Mouse (Mus musculus) adrenal gland, postnatal 36 days (tissue): Measurements from ENCODE around the gene Usp47. TPM values are rescaled to one million over a fixed set of nuclear protein-coding genes. Genes with fewer than 3 reads are reported as not detected.
"Not testable (repeated sequence)": the region's sequence is repeated elsewhere in the genome, so short reads cannot be mapped to it uniquely, and the experiment has no call there.

Experiments used
- DNase-seq, 2 experiments: peaks; one replicate each; pipeline ENCODE4 v3.0.0; 2021; ENCODE audit warnings: mixed read lengths in 1 of 2
- total RNA-seq, 2 experiments: library from RNA; stranded (reverse); gene quantifications; 2 replicates each; pipeline ENCODE4 v1.2.3; 2021

Gene Usp47
- total RNA-seq, 2 experiments from 2014 or later, result 65.1 to 74.9 TPM

DNA sequence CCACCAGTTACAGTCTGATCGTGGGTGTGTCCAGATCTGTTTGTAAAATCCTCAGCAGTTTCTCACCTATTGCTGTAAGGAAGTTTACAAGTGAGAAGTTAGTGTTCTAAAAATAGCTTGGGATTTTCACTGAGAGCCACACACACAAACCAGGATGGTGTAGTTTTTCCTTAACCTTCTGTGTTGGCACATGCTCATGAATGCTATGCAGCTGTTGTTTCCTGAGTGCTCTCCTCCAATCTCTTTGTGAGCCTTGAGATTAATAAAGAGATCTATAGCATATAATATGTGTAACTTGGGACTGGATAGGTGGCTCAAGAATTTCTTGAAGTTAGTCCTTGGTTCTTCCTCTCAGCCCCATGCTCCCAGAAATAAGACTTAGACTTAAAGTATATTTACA lies 13.3 kb downstream of the Usp47 start:
- DNase-seq, result no peak

DNA sequence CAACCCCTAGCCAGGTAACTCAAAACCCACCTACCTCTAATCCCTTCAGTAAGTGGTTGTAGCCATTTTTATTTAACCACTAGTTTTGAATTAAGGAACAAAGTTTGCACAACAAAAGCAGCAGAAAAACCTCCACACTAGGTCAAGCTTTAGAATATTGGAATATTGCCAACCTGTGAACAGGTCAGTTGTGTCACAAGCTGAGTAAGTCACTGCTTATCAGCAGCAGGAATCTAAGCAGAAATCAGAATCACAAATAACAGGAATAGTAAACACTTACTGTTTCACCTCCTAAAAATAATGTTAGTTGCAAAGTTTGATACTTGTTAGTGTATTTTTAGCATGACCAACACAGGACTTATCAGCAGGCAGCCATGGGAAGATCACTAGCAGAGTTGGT lies 17.0 kb downstream of the Usp47 start:
- no peak for DNase-seq

DNA sequence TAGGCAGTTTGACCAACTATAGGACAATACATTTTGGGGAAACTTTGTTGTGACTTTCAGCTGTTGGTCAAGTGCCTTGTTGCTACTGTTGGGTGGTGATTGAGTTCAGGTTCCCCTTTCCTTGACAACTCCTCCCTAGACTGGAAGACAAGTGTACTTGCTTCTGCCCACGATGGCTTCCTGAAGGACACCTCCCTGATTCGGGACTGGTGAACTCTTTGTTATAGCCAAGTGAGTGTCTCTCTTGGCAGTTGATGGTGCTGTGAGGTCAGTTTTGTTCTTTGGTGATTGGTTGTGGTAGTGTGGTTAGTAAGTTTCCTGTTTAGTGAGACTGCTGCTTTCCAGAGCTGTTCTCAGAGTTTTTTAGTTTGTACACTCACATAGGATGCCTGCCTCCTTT lies 19.5 kb downstream of the Usp47 start:
- no peak for DNase-seq

DNA sequence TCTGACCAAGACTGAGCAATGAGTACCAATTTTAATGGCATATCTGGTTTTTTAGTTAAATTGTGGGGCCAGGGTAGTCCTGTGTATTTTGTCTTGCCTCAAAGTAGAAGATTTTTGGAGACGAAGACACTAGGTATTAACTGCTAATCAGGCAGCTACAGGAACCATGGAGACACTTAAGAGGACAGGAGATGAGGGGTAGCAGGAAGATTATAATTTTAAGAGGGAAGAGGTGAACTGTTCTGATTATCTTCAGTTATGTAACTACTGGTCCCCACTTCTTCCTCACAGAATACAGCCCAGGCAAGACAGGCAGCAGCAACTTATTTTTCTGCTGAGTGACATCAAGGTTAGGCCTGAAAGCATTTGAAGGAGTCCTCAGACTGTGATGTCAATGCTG lies 21.9 kb downstream of the Usp47 start:
- no peak for DNase-seq

DNA sequence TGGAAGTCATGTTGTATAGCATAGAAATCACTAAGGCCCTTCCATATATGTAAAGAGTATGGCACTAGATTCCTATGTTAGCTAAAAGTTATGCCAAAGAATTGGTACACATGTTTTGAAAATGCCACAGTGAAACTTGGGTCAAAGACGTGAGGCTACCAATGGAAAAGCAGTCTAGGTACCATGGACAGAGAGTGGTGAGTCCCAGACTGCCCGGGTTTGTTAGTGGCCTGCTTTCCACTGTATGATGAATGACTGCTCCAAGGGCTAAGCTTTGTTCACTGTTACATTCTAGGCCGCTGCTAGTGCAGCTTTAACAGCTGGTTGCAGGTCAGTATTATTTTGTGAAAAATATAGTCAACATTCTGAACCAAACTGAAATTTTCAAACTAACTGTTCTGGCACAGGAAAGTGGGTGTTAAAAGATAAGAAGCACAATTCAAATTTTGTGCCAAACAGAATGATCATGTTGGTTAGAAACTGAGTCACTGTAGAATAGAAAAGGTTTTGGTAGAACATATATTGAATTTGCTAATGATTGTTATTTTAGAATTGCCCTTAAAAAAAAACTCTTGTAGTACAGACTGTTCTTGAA lies 22.6 kb downstream of the Usp47 start:
- DNase-seq, result peak in 1 of 2 experiments; percentile 32

DNA sequence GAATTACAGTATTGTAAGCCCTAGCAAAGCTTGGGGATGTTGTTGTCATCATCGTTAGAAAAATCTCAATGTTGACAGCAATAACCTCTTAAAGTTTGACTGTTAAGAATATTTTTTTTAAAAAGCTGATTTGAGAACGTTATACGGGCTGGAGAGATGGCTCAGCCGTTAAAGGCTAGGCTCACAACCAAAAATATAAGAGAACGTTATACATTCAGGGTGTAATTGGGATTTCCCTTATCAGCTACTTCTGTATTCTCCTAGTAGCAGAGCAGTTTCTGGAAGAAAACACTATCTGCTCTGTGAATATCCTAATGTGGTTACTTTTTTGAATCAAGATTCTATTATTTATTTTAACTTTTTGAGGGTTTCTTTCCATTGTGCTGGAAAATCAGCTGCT lies 25.3 kb downstream of the Usp47 start:
- no peak for DNase-seq

DNA sequence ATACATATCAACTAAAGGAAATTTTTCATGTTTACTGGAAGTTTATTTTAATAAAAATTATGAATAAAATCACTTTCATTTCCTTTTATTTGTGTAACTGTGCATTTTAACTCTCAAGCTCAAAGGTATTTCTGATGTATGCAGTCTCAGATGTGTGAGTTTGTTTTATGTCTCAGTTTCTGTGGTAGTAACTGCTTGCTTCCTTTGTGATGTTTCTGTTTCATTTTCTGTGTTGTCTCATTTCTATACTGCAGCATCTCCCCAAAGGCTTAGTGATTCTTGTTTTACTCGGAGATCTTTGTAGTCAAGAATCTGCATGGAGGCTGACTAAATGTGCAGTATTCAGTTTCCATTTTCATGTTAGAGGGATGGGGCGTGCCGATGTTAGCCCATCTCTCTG lies 30.4 kb downstream of the Usp47 start:
- no peak for DNase-seq

DNA sequence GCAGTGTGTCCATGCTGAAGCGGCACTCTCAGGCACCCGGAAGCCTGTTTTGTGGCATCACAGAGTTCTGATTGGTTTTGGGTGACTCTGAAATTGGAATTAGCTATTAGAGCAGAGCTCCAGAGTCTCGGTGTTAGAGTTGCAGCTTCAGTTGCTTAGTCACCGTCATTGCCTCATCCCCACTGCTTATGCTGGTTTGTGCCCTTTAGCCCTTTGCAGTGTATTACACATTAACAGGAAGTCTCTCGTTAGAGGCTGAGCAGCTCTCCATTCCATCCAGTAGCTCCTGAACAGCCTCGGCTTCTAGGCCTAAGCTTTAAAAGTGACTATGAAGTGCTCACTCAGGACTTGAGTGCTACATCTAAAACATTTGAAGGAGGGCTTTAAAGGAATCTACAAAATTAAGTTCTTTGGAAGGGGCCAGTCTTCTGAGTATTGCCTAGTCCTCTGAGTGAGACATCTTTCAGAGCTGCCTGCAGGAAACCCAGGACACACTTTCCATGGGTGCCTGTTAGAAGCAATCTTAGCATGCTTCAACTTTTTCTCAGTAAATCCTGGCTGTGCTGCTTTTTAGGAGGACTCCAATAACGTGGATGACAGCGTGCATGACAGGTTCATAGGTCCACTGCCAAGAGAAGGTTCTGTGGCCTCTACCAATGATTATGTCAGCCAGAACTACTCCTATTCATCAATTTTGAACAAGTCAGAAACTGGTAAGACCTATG lies 32.8 kb downstream of the Usp47 start:
- DNase-seq, result peak; percentile 28 to 43

DNA sequence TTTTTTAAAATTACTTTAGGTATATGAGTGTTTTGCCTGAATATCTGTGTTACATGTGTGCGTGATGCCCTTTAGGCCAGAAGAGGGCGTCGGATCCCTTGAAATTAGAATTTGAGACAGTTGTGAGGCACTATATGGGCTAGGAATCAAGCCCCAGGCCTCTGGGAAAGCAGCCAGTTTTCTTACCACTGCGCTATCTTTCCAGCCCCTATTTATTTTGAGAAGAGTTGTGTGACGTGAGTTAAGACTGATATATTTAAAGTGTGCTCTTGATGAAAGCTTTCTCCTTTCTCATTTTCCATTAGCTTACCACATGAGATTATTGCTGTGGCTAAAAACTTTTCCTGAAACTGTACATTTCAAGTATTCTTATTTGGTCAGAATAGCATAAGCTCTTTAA lies 51.6 kb downstream of the Usp47 start:
- no peak for DNase-seq

DNA sequence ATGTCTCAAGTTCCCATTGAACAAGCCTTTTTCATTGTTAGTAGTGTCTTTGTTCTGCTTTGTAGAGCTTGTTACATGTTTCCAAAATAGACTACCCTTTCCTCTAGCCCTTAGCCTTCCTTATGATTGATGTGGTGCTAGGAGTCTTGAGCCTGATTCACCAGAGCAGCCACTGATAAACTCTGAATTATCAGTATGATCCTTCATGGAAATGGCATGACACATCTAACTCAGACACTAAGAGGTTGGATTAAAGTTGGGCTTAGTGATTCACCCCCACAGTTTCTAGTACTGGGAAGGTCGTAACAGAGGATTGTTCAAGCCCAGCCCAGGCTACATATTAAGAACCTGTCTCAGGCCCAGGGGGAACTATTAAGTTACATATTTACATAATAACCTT lies 59.3 kb downstream of the Usp47 start:
- peak; percentile 12 to 16 for DNase-seq

DNA sequence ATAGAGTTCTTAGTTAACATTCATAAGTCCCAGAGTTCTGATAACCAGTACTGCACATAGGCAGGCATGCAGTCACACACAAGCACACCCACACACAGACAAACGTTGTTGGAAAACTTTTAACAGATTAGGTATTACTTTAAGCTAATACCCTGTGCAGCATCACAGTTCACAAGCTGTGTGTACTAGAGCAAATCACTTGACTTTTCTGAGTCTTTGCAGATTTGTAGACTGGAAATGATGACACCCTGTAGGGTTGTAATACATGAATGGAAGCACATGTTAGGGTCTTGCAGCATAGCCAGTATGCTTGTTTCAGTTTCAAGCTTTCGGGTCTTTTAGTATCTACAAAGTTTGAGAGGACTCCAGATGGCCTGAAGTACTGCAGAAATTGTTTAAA lies 60.9 kb downstream of the Usp47 start:
- no peak for DNase-seq

DNA sequence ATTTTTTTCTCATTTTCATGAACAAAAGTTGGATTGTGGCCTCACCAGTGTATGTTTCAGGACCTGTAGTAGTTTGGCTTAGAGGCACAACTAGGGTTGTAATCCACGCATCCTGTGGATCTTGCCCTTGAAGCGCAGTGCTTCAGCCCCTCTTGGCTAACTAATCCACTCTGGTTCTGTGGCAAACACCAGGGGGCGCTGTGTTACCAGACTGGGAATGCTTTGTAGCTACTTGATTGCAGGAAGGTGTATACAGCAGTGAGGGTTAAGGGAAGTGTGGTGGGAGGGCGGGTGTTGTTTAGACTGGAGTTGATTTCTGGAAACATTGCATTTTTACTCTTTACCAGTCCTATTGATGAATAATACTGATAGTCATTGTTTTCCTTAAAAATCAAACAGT lies 61.8 kb downstream of the Usp47 start:
- peak; percentile 90 to 91 for DNase-seq

DNA sequence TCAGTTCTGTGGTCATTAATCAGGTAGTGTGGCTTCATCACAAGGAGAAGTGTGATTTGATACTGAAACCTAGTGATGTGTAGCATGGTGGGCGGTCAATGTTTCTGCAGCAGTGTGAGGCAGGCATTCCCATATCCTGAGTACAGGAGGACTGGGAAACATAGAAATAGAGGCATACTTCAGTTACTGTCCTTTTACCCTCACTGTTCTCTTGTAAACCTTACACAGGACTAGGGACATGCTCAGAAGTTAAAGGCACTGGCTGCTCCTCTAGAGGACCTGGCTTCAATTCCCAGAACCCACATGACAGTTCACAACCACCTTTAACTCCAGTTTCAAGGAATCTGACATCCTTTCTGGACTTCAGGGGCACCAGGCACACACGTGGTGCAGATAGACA lies 62.9 kb downstream of the Usp47 start:
- no peak for DNase-seq

DNA sequence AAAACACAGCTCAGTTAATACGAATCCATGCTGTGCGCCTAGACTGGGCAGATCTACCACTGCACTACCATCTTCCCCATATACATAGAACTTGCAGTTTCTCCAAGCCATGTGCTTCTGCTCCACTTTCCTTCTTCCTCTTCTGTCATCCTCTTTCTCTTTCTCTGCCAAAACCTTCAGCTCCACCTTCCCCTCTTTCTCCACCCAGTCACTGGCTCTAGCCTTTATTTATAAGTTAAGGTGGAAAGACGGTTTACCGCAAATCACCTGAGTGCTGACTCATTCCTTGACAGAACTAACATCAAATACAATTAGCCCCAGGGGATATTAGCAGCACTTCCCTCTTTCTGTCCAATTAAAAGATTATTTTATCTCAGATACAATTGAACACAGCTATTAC lies 71.6 kb downstream of the Usp47 start:
- DNase-seq, result not testable (repeated sequence)

DNA sequence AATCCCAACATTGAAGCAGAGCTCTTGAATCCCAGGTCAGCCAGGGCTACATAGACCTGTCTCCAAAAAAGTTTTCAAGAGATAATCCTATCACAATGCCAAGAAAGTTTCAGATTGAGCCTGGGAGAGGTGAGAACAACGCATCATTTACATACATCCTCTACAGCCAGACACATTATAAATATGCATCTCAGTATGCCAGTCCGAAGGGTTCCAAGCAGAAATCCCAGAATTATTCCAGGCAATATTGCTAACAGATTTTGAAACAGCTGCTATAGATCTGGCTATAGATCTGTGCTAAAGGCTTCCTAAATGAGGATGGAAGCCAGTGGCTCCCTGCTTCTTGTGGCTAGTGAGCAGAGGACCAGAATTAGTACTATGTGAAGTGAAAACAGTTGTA lies 77.6 kb downstream of the Usp47 start:
- no peak for DNase-seq

DNA sequence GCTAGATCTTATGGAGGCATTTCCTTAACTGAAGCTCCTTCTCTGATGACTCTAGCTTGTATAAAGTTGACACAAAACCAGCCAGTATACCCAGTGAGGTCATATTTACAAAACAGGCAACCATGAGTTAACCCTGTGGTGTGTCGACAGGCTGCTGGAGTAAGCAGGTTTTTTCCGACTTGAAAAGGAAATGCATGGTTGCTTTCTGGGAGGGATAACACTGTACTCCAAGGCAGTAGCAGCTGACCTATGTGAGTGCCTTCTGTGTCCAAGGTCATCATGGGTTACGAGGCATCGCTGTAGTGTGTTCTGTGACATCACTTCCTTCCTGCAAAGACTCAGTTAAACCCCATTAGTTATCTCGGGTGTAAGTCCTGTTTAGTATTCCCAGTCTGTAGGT lies 79.6 kb downstream of the Usp47 start:
- DNase-seq, result no peak

DNA sequence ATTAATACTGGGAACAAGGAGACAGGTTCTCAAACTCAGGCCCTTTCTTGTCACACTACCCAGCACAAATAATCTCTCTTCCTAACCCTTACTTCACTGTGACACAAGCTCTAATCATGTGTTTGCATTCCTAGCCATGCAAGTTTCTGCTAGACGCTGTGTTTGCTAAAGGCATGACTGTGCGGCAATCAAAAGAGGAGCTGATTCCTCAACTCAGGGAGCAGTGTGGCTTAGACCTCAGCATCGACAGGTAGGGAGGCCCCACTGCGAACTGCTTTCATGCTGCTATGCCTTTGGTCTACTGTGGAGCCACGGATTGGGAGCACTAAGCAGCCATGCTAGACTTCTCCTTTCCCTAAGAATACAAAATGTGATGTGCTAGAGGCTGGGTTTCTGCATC lies 80.5 kb downstream of the Usp47 start:
- no peak for DNase-seq

DNA sequence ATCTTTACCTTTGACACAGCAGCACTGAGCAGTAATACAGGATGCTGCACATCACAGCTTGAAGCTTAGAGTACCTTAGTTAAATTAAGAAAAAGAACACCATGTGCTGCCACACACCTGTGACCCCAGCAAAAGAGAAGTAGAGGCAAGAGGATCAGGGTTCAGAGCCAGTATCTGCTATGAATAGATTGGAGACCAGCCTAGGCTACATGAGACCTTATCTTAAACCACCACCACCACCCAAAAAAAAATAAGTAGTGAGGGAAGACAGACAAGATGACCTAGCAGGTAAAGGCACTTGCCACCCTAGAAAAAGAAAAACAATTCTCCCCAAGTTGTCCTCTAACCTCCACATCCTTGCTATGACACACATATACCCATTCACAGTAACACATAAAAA lies 85.5 kb downstream of the Usp47 start:
- DNase-seq, result no peak

DNA sequence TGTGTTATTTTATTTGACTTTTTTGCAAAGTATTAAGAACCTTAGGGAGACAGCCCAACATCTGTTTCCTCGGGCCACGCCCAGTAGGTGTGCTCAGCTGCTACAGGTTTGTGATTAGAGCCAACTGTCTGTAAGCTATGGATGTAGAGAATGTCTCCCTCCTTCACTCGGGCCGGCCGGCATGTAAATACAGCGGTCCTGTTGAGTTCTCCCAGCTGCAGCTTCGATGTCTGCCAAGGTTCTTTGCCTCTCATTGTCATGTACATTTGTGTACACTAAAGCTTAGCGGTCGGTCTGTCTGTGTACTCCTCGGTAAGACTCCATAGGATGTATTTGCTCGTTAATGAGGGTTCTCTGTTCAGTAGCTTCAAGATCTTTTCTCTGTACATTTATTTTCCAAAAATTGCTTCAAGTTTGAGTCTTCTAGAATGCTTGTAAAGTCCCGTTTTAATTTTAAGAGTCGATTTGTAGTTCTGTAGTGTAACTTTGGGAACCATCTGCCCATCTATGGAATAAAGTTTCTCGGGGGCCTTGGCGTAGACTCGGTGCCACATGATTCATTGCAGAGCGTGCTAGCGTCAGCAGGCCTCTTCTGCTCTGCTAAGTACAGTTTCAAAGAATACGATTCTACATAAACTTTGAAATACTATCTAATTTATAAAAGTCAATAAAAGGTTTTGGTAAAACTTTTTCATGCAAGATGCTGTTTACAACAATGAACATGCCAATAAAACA lies 87.5 kb downstream of the Usp47 start:
- no peak for DNase-seq

DNA sequence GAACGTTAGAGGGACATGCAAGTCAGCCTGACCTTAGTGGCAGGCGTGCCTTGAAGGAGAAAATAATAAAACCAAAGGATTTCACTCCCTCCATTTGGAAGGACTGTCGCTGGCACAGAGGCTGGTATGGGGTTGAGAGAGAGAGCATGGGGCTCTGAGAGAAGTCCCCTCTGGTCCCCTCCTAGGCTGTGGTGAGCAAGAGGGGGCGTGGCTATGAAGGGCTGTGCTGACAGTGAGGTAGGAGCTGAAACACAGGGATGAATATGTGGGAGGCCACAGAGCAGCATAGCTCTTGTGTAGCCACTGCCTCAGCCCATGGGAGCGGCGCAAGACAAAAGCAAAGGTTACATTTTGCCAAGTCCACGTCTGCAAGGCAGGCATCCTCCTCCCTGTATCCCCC lies 94.2 kb downstream of the Usp47 start:
- no peak for DNase-seq

DNA sequence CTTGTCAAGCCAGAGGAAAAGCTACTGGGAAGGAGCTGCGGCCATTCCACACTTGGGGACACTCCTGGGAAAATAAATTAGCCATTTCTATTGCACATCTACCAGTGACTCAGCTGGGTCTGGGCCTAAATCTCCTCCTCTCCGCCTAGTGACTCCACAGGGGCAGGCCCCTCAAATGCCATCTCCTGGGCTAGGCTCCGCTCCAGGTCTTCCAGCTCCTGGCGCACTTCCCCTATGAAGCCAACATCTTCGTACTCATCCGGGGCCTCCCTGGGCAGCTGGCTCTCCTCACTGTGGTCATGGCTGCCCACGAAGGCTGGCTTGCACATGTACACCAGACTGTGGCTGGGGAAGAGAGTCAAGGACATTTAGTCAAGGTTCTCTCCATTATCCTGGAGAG lies 94.8 kb downstream of the Usp47 start:
- DNase-seq, result peak; percentile 36 to 68

DNA sequence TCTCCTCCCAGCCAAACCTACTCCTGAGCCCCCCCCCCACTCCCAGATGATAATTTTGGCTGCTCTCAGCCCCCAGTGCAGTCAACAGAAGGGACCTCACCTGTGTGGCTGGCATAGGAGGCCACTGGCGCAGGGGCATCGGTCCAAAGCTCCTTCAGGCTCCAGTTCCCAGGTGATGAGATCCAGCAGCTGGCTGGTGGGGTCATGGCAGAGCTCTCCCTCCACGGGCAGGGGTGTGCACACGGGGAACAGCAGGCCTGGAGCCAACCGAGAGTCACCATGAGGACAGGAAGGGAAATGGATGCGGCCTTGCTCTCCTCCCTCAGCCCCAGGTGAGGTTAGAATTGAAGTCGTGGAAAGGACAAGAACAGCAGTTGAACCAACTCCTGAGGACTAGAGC lies 95.9 kb downstream of the Usp47 start:
- no peak for DNase-seq
